ENCODE assay signal across 7 mouse cellular contexts in the genomic region with DNA sequence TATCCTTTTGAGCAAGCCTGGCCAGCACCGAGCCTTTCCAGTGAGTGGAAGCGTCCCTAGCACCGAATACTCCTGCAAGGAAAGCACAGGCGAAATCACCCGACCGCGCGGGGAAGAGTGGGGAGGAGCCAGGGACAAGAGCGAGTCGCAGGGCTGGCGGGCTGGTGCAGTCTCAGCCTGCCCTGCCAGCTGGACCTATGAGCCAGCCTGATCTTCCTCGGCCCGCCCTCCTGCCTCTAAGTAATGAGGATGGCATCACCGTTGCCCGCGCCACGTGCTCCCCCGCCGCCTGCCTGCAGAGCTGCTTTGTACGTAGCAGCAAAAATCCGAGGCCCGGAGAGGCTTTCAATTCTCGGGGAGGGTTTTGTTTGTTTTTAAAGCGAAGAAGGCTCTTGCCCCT. TPM values are rescaled to one million over a fixed set of nuclear protein-coding genes. Genes with fewer than 3 reads are reported as not detected.
A peak's percentile ranks its signal among the peaks of the same experiment; 100 is the strongest.
DNase-seq lines count a peak whose midpoint lies in the region; ATAC-seq lines count a peak whose summit lies in the region.

No protein-coding gene starts in this region.

- peak overlapping the region; percentile 64 for H3K4me2 ChIP-seq in intestine, embryonic 16.5 days (ENCODE audit: low read depth, low read length)
- H3K4me2 ChIP-seq in midbrain, embryonic 12.5 days (replicated peaks): peak overlapping the region; percentile 58

- no peaks in the 10 kb centered on the region for H3K9me3 ChIP-seq in intestine, embryonic 16.5 days (ENCODE audit: control insufficient read depth, low read length)
- H3K9me3 ChIP-seq in limb, embryonic 10.5 days (replicated peaks): no peaks in the 10 kb centered on the region
- H3K9me3 ChIP-seq in midbrain, embryonic 12.5 days: no peaks in the 10 kb centered on the region

- H3K27ac ChIP-seq in intestine, embryonic 16.5 days (ENCODE audit: low read length): peak overlapping the region; percentile 49; the same call in 1 of the 2 replicates
- peak overlapping the region; percentile 81 for H3K27ac ChIP-seq in limb, embryonic 10.5 days
- H3K27ac ChIP-seq in midbrain, embryonic 12.5 days (replicated peaks): peak overlapping the region; percentile 76

- H3K9ac ChIP-seq in intestine, embryonic 16.5 days (ENCODE audit: low read depth, low read length): peak overlapping the region; percentile 64
- peak overlapping the region; percentile 49 for H3K9ac ChIP-seq in midbrain, embryonic 12.5 days (replicated peaks)

- peak overlapping the region; percentile 36 for H3K4me3 ChIP-seq in intestine, embryonic 16.5 days (ENCODE audit: low read length)
- H3K4me3 ChIP-seq in limb, embryonic 10.5 days: peak overlapping the region; percentile 39
- peak overlapping the region; percentile 28 for H3K4me3 ChIP-seq in midbrain, embryonic 12.5 days

- H3K27me3 ChIP-seq in intestine, embryonic 16.5 days (replicated peaks; ENCODE audit: control insufficient read depth, insufficient read depth, low read length): no peaks in the 10 kb centered on the region
- no peaks in the 10 kb centered on the region for H3K27me3 ChIP-seq in limb, embryonic 10.5 days (ENCODE audit: low read depth, poor library complexity, severe bottlenecking)
- H3K27me3 ChIP-seq in midbrain, embryonic 12.5 days: 0 out of 2 replicates have a peak, but pooled peaks cover 5% of the 10 kb centered on the region

- DNase-seq in adrenal gland, postnatal 10 days: peak; percentile 92
- DNase-seq in embryo, embryonic 9.5 days (ENCODE audit: extremely low spot score): peak; percentile 81
- peak; percentile 76 to 82 for DNase-seq in gastrocnemius, postnatal 36 days
- DNase-seq in limb, embryonic 10.5 days (ENCODE audit: low spot score): peak; percentile 78
- DNase-seq in skeletal muscle tissue, adult 2 months (ENCODE audit: low read depth, low spot score): peak; percentile 67

- peaks cover 65% of the 10 kb centered on the region for H3K4me1 ChIP-seq in intestine, embryonic 16.5 days (ENCODE audit: control insufficient read depth, insufficient read depth, low read length)
- peaks cover 91% of the 10 kb centered on the region for H3K4me1 ChIP-seq in limb, embryonic 10.5 days
- H3K4me1 ChIP-seq in midbrain, embryonic 12.5 days: peaks cover 84% of the 10 kb centered on the region

- no peaks in the 10 kb centered on the region for H3K36me3 ChIP-seq in intestine, embryonic 16.5 days (ENCODE audit: control insufficient read depth, insufficient read depth, low read length)
- peaks cover 35% of the 10 kb centered on the region for H3K36me3 ChIP-seq in limb, embryonic 10.5 days
- H3K36me3 ChIP-seq in midbrain, embryonic 12.5 days: peaks cover 9% of the 10 kb centered on the region; the same call in 1 of the 2 replicates

- 1% methylated on average over 24 of the region's 24 CpGs for WGBS in intestine, embryonic 16.5 days
- 1% methylated on average over 24 of the region's 24 CpGs for WGBS in limb, embryonic 10.5 days
- under 1% methylated on average over 24 of the region's 24 CpGs for WGBS in midbrain, embryonic 12.5 days

- ATAC-seq in intestine, embryonic 16.5 days: peak; percentile 90
- ATAC-seq in midbrain, embryonic 12.5 days (ENCODE audit: low FRiP score, low read depth): peak; percentile 88

- intact Hi-C loops in gastrocnemius, postnatal 36 days (cut with DNase I): no loop called here

RNA-seq across cellular contexts. Expression of a gene that starts 22.5 kb away (rescaled TPM):
- total RNA-seq in adrenal gland, postnatal 10 days (2021): 100 to 1,000 TPM; 274 to 316 TPM
- 10 to 100 TPM; 60.8 to 62.9 TPM for total RNA-seq in gastrocnemius, postnatal 36 days (2021)
- 146 and 206 TPM in 2 replicates for polyA plus RNA-seq in intestine, embryonic 16.5 days (2015; fragmentation: Nextera tagmentation; extraction: Ambion mirVana)
- 240 and 246 TPM in 2 replicates for polyA plus RNA-seq in limb, embryonic 10.5 days (2016; fragmentation: Nextera tagmentation; extraction: Ambion mirVana)
- 182 and 184 TPM in 2 replicates for polyA plus RNA-seq in midbrain, embryonic 12.5 days (2016; fragmentation: Nextera tagmentation; extraction: Ambion mirVana)

Comparison
In these comparisons a context has a peak if more than half of its experiments do, and no peak if none do; other contexts are left out.
1. Peak in every context shown above with its lines: DNase-seq, ATAC-seq, H3K4me3 ChIP-seq and H3K27ac ChIP-seq.